Mouse (Mus musculus) midbrain, embryonic 10.5 days (tissue): ENCODE data around the gene Tmem274. TPM values are rescaled to one million over a fixed set of nuclear protein-coding genes. Genes with fewer than 3 reads are reported as not detected.
"Not testable (repeated sequence)": the region's sequence is repeated elsewhere in the genome, so short reads cannot be mapped to it uniquely, and the experiment has no call there.

Source experiments
- DNase-seq: peaks from one replicate; pipeline ENCODE4 v3.0.0-alpha.2; 2017; ENCODE audit warnings: low spot score
- H3K27ac ChIP-seq: fragments of 300-500 bp; sonication (generic); replicated peaks from 2 replicates; pipeline ENCODE4 v1.5.1; 2016; ENCODE audit warnings: mild to moderate bottlenecking
- H3K27me3 ChIP-seq: fragments of 300-500 bp; sonication (generic); 2 replicates; pipeline ENCODE4 v1.6.1; 2016; ENCODE audit warnings: low read depth, mild to moderate bottlenecking; ENCODE audit not compliant: poor library complexity, severe bottlenecking
- H3K36me3 ChIP-seq: fragments of 300-500 bp; sonication (generic); 2 replicates; pipeline ENCODE4 v1.6.1; 2016; ENCODE audit warnings: mild to moderate bottlenecking, moderate library complexity
- H3K4me1 ChIP-seq: fragments of 300-500 bp; sonication (generic); 2 replicates; pipeline ENCODE4 v1.6.1; 2016
- H3K4me3 ChIP-seq: fragments of 300-500 bp; sonication (generic); 2 replicates; pipeline ENCODE4 v1.5.1; 2016; ENCODE audit warnings: mild to moderate bottlenecking, moderate library complexity
- H3K9me3 ChIP-seq: fragments of 300-500 bp; sonication (generic); replicated peaks from 2 replicates; pipeline ENCODE4 v1.6.1; 2016; ENCODE audit warnings: mild to moderate bottlenecking
- WGBS: fragments of 180-500 bp; shearing (Covaris S2); methylation state at CpG from one replicate; pipeline ENCODE4 v1.1.7; 2016; 5-methylcytosine and 5-hydroxymethylcytosine counted together
- polyA plus RNA-seq: library from polyadenylated mRNA; unstranded; fragments of >200 nt; fragmentation: Nextera tagmentation; extraction: Ambion mirVana; gene quantifications from 2 replicates; pipeline ENCODE4 v1.2.1, GENCODE M21; 2016

Gene Tmem274
- polyA plus RNA-seq, 1 experiment from 2014 or later = 0.41 TPM

- not testable (repeated sequence) for H3K9me3 ChIP-seq, H3K27me3 ChIP-seq, H3K4me1 ChIP-seq, H3K36me3 ChIP-seq, H3K27ac ChIP-seq, DNase-seq, H3K4me3 ChIP-seq
- WGBS = 85% methylated on average over 27 of the region's 27 CpGs
These were observed 20.0 kb upstream of the Tmem274 start for GRCm38 (mm10) chr4:149457163-149457562.

- Histone ChIP-seq H3K4me1 (no peaks in the 10 kb centered on the region), H3K27me3 (no peaks in the 10 kb centered on the region), H3K27ac (no peak overlapping the region), H3K4me3 (no peak overlapping the region), H3K9me3 (no peaks in the 10 kb centered on the region), H3K36me3 (no peaks in the 10 kb centered on the region)
- WGBS = 81% methylated on average over 6 of the region's 6 CpGs
- no peak for DNase-seq
These were observed 19.2 kb upstream of the Tmem274 start for GRCm38 (mm10) chr4:149457831-149458430.

GRCm38 (mm10) chr4:149458526-149458925 is 18.7 kb upstream of the Tmem274 start:
- no peak for DNase-seq
- Histone ChIP-seq H3K4me3 (no peak overlapping the region), H3K9me3 (no peaks in the 10 kb centered on the region), H3K36me3 (no peaks in the 10 kb centered on the region), H3K4me1 (no peaks in the 10 kb centered on the region), H3K27ac (no peak overlapping the region), H3K27me3 (no peaks in the 10 kb centered on the region)
- WGBS = 78% methylated on average over 5 of the region's 5 CpGs

GRCm38 (mm10) chr4:149459425-149459824 is 17.8 kb upstream of the Tmem274 start:
- no peaks in the 10 kb centered on the region for H3K4me1 ChIP-seq
- H3K4me3 ChIP-seq = no peak overlapping the region
- no peaks in the 10 kb centered on the region for H3K36me3 ChIP-seq
- WGBS = 88% methylated on average over 1 of the region's 1 CpGs
- no peaks in the 10 kb centered on the region for H3K9me3 ChIP-seq
- H3K27ac ChIP-seq = no peak overlapping the region
- no peaks in the 10 kb centered on the region for H3K27me3 ChIP-seq
- no peak for DNase-seq

GRCm38 (mm10) chr4:149460475-149460874 is 16.7 kb upstream of the Tmem274 start:
- not testable (repeated sequence) for H3K36me3 ChIP-seq, H3K4me1 ChIP-seq, DNase-seq, H3K27me3 ChIP-seq, H3K4me3 ChIP-seq, H3K9me3 ChIP-seq, H3K27ac ChIP-seq
- WGBS = 85% methylated on average over 2 of the region's 2 CpGs

- no peak for DNase-seq
- Histone ChIP-seq H3K4me3 (no peak overlapping the region), H3K36me3 (no peaks in the 10 kb centered on the region), H3K27me3 (no peaks in the 10 kb centered on the region), H3K4me1 (no peaks in the 10 kb centered on the region), H3K27ac (no peak overlapping the region), H3K9me3 (no peaks in the 10 kb centered on the region)
- 82% methylated on average over 6 of the region's 7 CpGs for WGBS
These were observed 15.4 kb upstream of the Tmem274 start for GRCm38 (mm10) chr4:149461579-149462304.

GRCm38 (mm10) chr4:149462305-149462971 is 14.7 kb upstream of the Tmem274 start:
- no peak overlapping the region for H3K27ac ChIP-seq
- H3K4me3 ChIP-seq = no peak overlapping the region
- WGBS = 78% methylated on average over 6 of the region's 6 CpGs
- no peaks in the 10 kb centered on the region for H3K27me3 ChIP-seq
- DNase-seq = no peak
- peaks cover 3% of the 10 kb centered on the region for H3K36me3 ChIP-seq
- no peaks in the 10 kb centered on the region for H3K4me1 ChIP-seq
- no peaks in the 10 kb centered on the region for H3K9me3 ChIP-seq

GRCm38 (mm10) chr4:149463435-149463950 is 13.7 kb upstream of the Tmem274 start:
- Histone ChIP-seq H3K4me1 (no peaks in the 10 kb centered on the region), H3K27me3 (no peaks in the 10 kb centered on the region), H3K4me3 (no peak overlapping the region), H3K27ac (no peak overlapping the region), H3K9me3 (no peaks in the 10 kb centered on the region), H3K36me3 (peaks cover 11% of the 10 kb centered on the region)
- DNase-seq = no peak
- WGBS = 81% methylated on average over 6 of the region's 6 CpGs

GRCm38 (mm10) chr4:149469557-149469956 is 7.6 kb upstream of the Tmem274 start:
- Histone ChIP-seq H3K4me3 (no peak overlapping the region), H3K4me1 (no peaks in the 10 kb centered on the region), H3K27me3 (no peaks in the 10 kb centered on the region), H3K9me3 (peaks cover 4% of the 10 kb centered on the region), H3K36me3 (peaks cover 61% of the 10 kb centered on the region), H3K27ac (no peak overlapping the region)
- 91% methylated on average over 3 of the region's 3 CpGs for WGBS
- no peak for DNase-seq

GRCm38 (mm10) chr4:149475096-149475495 is 2.1 kb upstream of the Tmem274 start:
- H3K27me3 ChIP-seq = no peaks in the 10 kb centered on the region
- no peak overlapping the region for H3K27ac ChIP-seq
- peaks cover 4% of the 10 kb centered on the region for H3K9me3 ChIP-seq
- no peaks in the 10 kb centered on the region for H3K4me1 ChIP-seq
- no peak overlapping the region for H3K4me3 ChIP-seq
- DNase-seq = no peak
- 90% methylated on average over 7 of the region's 7 CpGs for WGBS
- H3K36me3 ChIP-seq = peaks cover 42% of the 10 kb centered on the region

GRCm38 (mm10) chr4:149484566-149484965 is 7.4 kb downstream of the Tmem274 start:
- 61% methylated on average over 3 of the region's 3 CpGs for WGBS
- Histone ChIP-seq H3K27ac (peak overlapping the region; percentile 89), H3K9me3 (no peaks in the 10 kb centered on the region), H3K36me3 (peaks cover 30% of the 10 kb centered on the region), H3K4me1 (peaks cover 31% of the 10 kb centered on the region), H3K4me3 (peak overlapping the region; percentile 80), H3K27me3 (no peaks in the 10 kb centered on the region)
- DNase-seq = no peak

- H3K27me3 ChIP-seq = no peaks in the 10 kb centered on the region
- H3K4me1 ChIP-seq = peaks cover 31% of the 10 kb centered on the region
- WGBS = under 1% methylated on average over 60 of the region's 60 CpGs
- peak within 1 kb of the TSS; percentile 89 for H3K27ac ChIP-seq
- peaks cover 37% of the 10 kb centered on the region for H3K36me3 ChIP-seq
- H3K9me3 ChIP-seq = no peaks in the 10 kb centered on the region
- peak; percentile 97 for DNase-seq
- peak within 1 kb of the TSS; percentile 80 for H3K4me3 ChIP-seq
These were observed 8.1 kb downstream of the Tmem274 start, which contains the start of the genes Nmnat1 and Lzic for GRCm38 (mm10) chr4:149485053-149485824. TSS of gene Nmnat1 (minus strand) at chr4:149485202. TSS of gene Lzic (plus strand) at chr4:149485229.
